Mouse (Mus musculus) frontal cortex, postnatal 14 days (tissue): Measurements from ENCODE around the gene Hip1r.
"Not testable (repeated sequence)": the region's sequence is repeated elsewhere in the genome, so short reads cannot be mapped to it uniquely, and the experiment has no call there.

Experiments
- DNase-seq, 2 experiments: peaks; one replicate each; pipeline ENCODE4 v3.0.0; 2022; ENCODE audit warnings: low spot score in 2 of 2

The Hip1r gene

GRCm38 (mm10) chr5:124036341-124036740 lies 62.9 kb downstream of the Hip1r start:
- DNase-seq, result no peak

- DNase-seq, result no peak
These were observed 63.4 kb downstream of the Hip1r start for GRCm38 (mm10) chr5:124036836-124037235.

- no peak for DNase-seq
These were observed 66.2 kb downstream of the Hip1r start for GRCm38 (mm10) chr5:124039602-124040001.

GRCm38 (mm10) chr5:124041097-124041496 lies 67.7 kb downstream of the Hip1r start:
- no peak for DNase-seq

- DNase-seq, result peak; percentile 66 to 78
These were observed 70.0 kb downstream of the Hip1r start for GRCm38 (mm10) chr5:124043212-124043978.

- DNase-seq, result no peak
These were observed 70.6 kb downstream of the Hip1r start for GRCm38 (mm10) chr5:124043999-124044398.

GRCm38 (mm10) chr5:124045453-124046010 lies 72.1 kb downstream of the Hip1r start:
- no peak for DNase-seq

- no peak for DNase-seq
These were observed 73.4 kb downstream of the Hip1r start for GRCm38 (mm10) chr5:124046741-124047401.

- no peak for DNase-seq
These were observed 76.0 kb downstream of the Hip1r start for GRCm38 (mm10) chr5:124049249-124050045.

- no peak for DNase-seq
These were observed 76.9 kb downstream of the Hip1r start for GRCm38 (mm10) chr5:124050095-124051050.

GRCm38 (mm10) chr5:124051899-124052491 lies 78.6 kb downstream of the Hip1r start:
- DNase-seq, result no peak

- not testable (repeated sequence) for DNase-seq
These were observed 79.2 kb downstream of the Hip1r start for GRCm38 (mm10) chr5:124052641-124053040.
